Mouse (Mus musculus) ZHBTc4 (cell line): ENCODE results near the gene Me1.

Experiments
- DNase-seq: peaks from one replicate; pipeline ENCODE4 v3.0.0-alpha.2; 2011; ENCODE audit warnings: low read depth, low spot score

The Me1 gene

DNA sequence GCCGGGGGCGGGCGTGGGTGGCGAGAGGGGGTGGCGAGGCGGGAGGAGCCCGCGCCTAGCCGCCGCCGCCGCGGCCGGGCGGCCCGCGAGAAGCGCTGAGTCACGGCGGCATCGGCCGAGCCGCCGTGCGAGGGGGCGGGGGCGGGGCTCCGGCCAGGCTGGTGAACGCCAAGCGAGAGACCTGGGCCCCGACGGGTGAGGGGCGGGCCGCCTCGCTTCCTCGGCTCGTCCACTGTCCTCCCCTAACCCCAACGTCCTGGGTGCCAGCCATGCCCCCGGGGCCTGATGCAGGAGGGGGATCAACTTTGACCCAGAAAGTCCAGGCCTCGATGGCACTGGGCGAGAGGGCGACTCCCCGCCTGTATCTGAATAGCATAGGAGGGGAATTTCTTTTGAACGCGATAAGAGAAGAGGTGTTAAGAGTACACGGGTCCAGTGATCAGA is at the start of gene Me1:
Gene Me1 (minus strand): TSS at position 136 of the 444 bp plus-strand sequence.
- DNase-seq = peak; percentile 81

DNA sequence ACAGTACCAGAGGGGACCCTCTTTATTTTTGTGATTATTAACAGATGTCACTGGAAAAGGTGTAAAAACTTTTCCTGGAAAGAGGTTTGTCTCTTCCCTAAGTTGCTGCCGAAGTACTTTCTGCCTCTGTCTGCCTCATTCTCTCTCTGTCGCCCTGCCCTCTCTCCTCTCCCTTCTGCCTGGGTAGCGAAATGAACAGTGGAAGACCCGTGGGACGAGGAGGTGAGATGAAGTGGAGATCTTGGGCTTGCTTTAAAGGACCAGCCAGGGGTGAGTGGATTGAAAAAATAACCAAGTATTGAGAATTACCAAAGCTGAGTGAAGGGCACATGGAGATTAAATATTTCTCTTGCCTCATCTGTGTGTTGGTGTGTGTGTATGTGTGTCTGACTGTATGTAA is 48.3 kb upstream of the Me1 start:
- no peak for DNase-seq

DNA sequence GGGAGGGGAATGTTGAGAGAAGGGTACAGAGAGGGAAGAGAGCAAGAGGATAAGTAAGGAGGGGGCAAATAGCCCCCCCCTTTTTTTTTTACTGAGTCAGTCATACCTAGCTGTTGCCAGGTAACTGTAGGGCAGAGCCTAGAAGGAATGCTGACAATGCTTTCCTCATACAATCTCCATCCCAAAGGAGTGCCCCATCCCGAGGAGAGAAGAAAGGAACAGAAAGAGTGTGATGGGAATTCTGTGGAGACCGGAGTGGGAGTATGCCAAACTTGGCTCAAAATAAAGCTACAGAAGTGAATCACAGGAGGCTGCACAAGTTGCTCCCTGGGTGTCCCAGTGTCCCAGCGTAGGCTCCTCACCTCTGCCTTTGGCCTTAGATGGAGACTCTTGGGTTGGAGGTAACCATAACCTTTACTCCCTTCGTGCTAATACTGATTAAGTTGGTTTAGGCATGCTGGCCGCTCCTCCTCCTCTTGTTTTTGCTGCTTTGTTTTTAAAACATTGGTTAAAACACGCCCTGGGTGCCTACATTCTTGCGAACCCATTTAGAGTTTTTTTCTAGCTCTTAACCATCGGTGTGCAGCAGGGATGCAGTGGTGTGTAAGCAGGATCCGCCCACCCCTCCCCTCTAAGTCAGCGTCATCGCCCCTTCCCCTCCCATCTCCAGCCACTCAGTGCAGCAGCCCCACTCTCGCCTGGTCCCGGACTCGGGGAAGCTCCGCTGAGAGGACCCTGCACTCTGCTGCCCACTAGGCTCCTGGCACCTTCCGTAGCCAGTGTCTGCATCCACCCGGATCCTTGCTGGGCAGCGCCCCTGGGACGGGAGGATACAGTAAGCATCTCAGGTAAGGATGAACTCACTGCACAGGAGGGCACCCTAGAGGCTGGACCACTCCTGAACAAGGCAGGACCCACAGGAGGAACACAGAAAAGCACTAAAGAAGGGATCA is 47.5 kb upstream of the Me1 start, which contains the start of gene Prss35:
Gene Prss35 (plus strand): TSS at position 691 of the 953 bp plus-strand sequence.
- peak; percentile 64 for DNase-seq

DNA sequence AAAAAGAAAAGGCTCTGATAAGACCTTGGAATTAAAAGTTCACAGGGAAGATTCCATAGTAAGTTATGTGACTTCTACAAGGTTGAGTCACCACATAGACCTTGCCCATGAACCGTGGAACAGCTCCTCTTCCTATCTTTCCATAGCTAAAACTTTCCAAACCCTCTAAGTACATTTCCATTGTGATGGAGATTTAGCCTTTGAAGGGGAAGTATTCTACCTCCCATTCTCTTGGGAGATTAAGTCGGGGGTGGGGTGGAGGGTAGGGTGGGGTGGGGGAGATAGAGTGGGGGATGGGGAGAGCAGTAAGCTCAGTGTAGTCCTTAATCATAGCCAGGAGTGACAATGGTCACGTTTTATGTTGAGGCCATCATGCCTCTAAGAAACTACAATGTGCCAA is 44.2 kb upstream of the Me1 start:
- peak; percentile 89 for DNase-seq

DNA sequence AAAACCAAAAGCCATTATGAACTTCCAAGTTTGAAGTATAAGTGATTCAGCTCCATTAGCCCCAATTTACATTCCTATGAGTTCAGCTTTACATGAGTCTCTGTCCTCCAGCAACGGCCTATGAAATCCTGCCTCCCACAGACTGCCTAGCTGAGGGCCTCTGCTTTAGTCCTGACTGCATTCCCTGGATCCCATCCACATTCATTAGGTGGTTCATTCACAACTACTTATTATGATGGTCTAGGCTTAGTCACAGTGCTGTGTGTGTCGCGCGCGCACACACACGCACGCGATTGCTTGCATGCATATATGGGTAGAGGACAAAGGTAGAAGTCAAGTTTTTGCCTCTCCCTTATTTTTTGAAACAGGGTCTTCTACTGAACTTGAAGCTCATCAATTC is 43.0 kb upstream of the Me1 start:
- peak; percentile 32 for DNase-seq

DNA sequence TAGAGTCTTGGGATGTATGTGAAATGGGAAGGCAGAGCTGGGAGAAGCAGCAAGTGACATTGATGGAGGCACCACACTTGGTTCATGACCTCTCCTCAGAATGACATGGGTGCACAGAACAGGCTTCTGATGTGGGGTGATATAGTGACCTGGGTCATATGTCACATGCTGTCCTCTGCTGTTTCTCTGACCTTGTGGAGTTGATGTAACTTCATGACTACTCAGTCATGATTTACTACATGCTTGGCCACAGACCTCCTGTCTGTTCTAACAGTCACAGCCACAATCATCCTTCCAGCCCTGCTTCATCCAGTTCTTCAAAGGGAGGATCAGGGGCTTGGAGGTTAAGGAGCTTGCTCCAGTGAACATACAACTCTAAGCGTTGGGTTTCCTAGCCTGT is 42.3 kb upstream of the Me1 start:
- no peak for DNase-seq

DNA sequence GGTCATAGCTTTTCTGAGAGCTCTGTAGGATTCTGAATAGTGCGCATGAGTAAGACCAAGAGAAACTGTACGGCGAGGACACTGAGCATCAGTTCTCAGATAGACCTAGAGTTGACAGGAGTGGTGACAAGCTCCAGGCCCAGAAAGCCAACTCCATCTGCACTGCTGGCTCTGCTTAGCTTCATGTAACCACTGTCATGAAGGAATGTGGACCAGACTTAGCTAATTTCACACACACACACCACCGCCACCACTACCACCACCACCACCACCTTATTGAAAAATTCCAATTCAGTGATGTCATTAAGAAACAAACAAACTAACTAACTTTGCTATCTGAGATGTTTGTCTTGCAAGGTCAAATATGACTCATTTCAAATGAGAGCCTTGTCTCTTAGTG is 41.2 kb upstream of the Me1 start:
- no peak for DNase-seq

DNA sequence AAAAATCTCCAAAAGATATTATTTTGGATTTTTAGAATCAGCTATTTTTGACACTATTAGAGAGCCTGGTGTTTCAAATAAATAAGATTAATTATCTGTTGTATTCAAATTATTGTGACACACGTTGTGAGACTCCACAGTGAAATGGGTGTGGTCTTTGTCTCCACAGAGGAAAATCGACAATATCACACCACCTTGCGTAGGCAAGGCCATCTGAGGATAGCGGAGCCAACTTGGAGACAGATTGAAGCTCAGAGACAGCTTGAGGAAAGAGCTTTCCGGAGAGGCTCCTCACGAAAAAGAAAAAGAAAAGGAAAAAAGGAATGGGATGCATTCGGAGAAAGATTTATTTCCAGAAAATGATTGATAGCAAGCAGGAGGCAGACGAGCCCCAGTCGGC is 39.0 kb upstream of the Me1 start:
- DNase-seq = no peak

DNA sequence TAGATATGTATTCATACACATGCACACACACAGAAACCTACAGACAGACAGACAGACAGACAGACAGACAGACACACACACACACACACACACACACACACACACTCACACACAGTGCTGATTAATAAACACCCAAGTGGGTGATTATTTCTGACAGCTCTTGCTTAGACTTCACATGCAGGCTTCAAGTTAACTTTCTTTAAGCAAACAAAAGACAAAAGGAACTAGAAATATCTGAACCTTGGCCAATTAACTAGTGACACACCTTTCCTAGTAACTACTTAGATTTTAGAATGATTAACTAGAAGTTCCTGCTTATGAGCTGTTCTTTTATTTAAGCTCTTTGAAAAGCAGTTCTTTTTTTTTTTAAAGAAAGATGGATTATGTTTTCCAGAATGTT is 38.6 kb upstream of the Me1 start:
- DNase-seq = no peak

DNA sequence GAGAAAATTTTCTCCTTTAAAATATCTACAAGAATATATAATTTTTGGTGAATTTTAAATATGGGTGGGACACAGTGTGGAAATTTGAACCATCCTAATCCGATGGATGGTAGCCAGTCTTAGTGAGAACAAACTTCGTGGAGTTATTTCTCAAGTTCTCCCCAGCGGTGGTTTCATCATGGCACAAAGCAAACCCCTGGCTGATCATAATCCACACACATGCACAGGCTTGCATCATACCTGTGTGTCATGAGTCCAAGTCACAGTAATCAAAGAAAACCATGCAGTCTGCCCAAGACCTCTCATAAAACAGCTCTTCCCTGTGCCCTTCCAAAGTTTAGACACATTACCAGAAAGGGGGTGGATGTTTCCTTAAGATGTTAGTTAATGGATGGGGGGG is 34.1 kb upstream of the Me1 start:
- no peak for DNase-seq

DNA sequence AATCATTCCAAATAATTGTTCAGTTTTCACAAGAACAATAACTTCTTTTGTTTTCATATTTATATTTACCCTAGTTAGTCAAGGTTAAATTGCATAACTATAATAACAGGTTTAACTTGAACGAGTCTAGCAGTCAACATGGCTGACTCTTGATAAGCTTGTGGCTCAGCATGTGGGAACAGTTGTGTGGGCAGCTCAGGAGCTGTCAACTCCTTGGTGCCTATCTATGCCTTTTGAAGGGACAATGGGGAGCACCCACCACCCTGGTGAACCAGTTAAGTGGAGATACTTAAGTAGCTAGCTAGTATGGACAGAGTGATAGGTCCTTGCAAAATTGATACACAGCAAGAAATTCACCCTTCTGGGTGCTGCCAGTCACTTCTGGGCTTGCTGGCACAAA is 33.3 kb upstream of the Me1 start:
- DNase-seq = no peak

DNA sequence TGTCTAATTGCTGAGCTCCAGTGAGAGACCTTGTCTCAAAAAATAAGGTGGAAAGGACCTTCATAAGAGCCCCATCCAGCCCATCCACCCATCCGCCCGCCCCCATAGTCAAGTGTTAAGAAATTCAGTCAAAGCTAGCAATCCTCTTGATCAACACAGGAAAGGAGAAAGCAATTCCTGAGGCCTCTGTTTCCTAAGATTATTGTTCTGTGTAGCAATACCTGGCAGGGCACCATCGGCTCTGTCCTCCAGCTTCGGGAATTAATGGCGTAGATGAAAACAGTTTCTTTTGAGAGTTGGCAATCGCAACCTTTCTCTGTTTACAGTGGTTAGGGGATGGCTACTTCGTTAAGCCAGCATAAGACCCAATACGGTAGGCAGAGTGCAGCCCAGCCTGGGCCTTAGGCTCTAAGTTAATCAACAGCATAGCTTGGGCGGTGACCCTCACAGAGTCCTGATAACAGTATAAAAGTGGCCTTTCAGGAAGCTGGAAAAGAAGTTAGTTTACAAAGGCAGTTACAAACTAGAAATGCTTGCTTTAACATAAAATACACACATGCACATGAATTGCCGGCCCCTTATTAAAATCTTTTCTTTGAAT is 32.6 kb upstream of the Me1 start:
- no peak for DNase-seq

DNA sequence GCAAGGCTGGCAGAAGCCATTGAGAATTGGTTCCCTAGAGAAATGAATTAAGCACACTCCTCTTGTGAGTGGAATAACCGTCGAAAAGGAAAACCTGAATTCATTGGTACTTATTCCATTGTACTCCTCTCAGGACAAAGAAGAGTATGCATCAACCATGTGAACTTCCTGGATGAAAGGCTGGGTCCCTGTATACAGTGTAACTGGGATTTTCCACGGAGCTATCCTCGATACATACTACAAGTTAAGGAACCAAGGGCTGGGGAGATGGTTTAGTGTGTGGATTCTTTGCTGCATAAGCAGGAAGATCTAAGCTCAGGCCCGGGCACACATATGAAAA is 30.6 kb upstream of the Me1 start:
- no peak for DNase-seq

DNA sequence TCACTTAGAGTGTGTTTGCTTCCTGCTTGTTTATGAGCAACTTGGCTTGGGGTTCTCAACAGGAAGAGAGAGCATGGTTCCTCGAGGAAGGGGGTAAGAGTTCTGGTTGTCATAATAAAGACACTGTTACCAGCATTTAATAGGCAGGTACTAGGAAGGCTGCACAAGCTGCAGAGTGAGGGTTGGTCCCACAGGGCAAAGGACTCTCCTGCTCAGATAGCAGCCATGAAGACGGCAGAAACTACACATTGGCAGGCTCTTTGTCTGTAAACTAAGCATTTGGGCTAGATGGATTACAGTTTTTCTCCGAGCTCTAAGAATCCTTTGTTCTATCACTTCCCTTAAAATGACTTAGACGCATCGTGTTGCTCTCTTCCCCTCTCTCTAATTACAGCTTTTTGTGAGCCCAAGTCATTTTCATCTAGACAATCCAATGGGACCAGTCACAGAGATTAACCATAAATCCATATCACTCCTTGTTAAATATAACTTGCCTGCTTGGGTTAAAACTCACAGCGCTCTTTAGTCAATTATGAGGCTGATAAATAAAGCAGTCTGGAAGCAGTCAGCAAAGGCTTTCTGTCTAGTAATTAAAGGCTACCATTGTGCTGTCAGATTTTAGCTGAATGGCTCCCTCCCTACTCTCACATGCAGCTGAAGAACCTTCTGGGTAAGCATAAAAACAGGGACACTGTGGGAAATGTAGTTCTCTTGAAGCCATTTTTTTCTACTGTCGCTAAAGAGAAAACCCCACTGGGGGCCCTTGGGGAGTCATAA is 30.0 kb upstream of the Me1 start:
- DNase-seq = no peak

DNA sequence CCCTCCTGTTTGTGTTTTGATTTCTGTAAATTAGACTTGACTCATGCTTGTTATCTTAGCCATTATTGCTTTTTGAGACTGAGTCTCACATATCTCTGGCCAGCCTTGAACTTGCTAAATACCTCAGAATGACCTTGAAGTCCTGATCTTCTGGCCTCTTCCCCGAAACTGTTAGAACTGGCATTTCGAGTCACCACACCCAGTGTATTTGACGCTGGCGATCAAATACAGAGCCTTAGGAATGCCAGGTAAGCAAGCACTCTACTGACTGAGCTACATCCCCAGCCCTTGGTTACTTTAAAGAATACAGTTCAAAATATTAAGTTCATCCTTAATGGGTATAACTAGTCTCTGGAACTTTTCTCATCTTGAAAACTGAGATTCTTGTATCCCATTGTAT is 29.3 kb upstream of the Me1 start:
- peak; percentile 63 for DNase-seq

DNA sequence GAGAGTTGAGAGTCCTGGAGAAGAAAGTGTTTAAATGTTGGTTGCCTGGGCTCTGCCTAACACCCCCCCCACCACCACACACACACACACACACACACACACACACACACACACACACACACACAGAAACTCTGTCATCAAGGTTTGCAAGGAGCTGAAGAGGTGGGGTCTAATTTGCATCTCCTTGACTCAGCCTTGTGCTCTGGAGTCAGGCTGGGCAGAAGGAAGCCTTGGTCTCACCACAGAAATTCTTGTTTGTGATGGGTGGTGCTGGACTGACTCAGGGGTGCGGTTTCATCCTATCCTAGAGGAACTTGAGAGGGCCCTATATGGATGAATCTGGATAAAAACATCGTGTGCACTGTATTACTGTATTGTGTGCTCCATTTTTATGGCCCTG is 25.0 kb upstream of the Me1 start:
- peak; percentile 62 for DNase-seq

DNA sequence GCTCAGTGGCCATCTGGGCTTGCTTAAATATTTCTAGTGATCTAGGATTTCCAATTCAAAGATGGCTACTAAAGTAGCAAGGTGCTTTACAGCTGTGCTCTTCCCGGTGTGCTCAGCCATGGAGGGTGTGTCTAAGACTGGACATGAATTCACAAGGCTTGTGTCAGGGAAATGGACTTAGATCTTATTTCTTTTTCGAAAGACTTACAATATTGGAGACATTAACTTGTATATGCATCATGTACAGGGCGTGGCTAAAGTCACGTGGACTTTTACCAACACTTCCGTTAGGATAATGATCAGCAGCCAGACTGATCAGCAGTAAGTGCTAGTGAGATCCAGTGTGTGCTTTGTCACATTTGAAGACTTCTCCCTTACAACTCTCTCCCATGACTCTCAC is 24.5 kb upstream of the Me1 start:
- DNase-seq = no peak

DNA sequence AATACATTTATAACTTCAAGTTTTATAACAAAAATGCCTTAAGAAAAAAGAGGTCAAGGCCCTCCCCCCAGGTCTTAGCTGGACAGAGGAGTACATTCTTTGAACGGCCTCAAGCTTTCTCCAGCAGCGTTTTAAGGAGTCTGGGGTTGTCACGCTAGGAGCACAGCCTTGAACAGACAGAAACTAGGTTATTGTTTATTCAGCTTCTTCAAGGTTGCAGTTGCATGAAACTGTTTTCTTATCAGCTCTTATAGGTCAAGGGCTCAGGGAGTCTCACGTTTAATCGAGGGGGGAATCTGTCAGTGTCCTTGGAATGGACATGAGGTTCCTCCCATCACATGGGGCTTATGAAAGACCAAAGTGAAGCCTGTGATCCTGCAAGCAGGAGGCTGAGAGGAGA is 21.4 kb upstream of the Me1 start:
- DNase-seq = no peak

DNA sequence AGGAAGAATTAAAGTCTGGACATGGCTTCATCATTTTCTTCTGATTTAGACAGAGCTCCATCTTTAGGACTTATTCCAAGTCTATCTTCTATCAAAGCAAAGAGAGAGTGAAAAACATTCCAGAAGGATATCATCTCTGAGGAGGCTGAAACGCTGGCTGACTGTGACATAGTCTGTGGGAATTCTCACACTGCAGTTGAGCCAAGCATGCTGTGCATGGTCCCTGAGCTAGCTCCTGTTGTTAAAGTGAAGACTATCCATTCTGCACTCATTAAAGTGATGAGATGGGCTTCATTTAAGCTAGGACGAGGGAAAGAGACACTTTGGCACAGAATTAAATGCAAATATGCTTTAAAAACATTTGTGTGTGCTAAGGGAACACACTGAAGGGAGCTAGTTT is 20.8 kb upstream of the Me1 start:
- DNase-seq = no peak

DNA sequence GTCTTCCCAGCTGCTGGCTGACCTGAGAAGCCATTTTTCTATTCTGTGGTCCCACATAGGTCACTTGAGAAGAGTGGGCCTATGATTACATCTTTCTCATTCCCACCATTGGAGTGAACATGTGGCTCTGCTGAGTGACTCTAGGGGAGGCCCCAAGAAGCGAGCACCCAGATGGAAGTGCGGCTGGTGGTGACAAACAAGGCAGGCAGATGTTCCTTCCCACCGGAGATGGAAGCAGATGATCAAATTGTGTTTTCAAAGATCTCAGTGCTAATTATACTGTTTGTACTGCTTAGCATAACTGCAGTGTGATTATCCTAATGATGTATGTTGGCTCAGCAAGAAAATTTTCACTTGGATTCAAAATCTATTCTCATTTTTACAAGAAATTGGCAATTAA is 18.3 kb upstream of the Me1 start:
- DNase-seq = no peak

DNA sequence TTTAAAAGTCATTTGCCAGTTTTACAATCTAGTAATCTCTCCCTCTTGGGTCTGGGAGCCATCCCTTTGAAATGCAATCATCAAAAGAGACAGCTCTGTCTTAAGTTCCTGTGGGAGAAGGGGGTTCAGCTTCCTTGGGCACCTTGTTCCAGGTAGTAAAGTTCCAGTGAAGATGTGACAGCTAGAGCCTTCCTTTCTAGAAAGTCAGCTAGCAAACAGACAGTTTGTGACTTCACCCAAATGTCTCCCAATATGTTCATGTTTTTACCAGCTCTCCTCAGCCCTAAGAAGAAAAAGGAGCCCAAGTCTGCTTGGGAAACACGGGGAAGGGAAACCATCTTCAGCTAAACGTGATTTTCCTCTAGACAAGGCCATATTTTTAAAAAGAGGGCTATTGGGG is 16.9 kb upstream of the Me1 start:
- DNase-seq = no peak

DNA sequence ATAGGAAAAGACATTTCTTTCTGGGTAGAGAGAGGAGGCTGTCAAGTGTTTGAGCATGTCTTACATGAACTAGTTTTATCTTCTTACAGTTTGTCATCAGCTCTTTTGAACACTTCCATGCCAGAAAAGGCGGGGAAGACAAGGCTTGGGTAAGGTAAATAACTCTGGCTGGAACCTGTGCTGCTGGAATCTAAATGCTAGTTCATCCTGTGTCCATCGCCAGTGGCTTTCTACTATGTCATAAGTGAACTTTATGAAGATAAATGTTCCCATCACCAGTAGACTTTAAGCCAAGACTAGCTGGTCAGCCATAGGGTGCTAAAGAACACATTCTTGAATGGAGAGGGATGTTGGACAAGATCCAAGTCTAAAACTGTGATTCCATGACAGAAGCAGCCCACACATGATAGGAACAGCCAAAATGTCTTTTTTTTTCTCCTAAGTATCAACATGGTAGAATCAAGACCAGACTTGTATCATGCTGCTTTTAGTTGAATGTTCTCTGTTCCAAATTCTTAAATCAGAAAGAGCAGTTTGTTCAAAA is 14.4 kb upstream of the Me1 start:
- no peak for DNase-seq
